ENCODE assay signal across 20 mouse cellular contexts in genomic region chr5:126007871-126008270, GRCm38 (mm10).
A peak's percentile ranks its signal among the peaks of the same experiment; 100 is the strongest.
DNase-seq lines count a peak whose midpoint lies in the region; ATAC-seq and TF ChIP-seq lines count a peak whose summit lies in the region.
"Had no signal": no experiment of that assay in that cellular context is flagged by ENCODE, and none has a peak within 500 bp of the region (broad histone marks: within the 10 kb centered on the region; RNA-seq: fewer than 3 reads in every experiment).

No protein-coding gene starts in this region.

- H3K9me3 ChIP-seq in neural tube, embryonic 13.5 days: no peaks in the 10 kb centered on the region
- H3K9me3 ChIP-seq in neural tube, embryonic 15.5 days (replicated peaks): no peaks in the 10 kb centered on the region
- H3K9me3 ChIP-seq: embryonic facial prominence, embryonic 12.5 days; forebrain, embryonic 12.5 days; hindbrain, embryonic 10.5 days had no signal

- no peak for TF ChIP-seq CTCF in heart, adult 2 months (IDR thresholded peaks at IDR 0.05)

- ATAC-seq in neural tube, embryonic 13.5 days (ENCODE audit: low read depth): no peak
- no peak for ATAC-seq in neural tube, embryonic 15.5 days (ENCODE audit: low FRiP score)
- ATAC-seq: hindbrain, embryonic 16.5 days had no signal

- H3K4me2 ChIP-seq in neural tube, embryonic 13.5 days: no peak overlapping the region
- no peak overlapping the region for H3K4me2 ChIP-seq in neural tube, embryonic 15.5 days
- H3K4me2 ChIP-seq: embryonic facial prominence, embryonic 12.5 days; forebrain, embryonic 12.5 days; heart, embryonic 12.5 days had no signal

- intact Hi-C loops in heart, adult 2 months (cut with DNase I): no loop called here

- TF ChIP-seq EP300 in heart, adult 2 months (IDR thresholded peaks at IDR 0.05; ENCODE audit: insufficient read depth, low read depth, low read length): no peak

- no peaks in the 10 kb centered on the region for H3K4me1 ChIP-seq in heart, adult 2 months (ENCODE audit: control insufficient read depth, insufficient read depth, low read length)
- H3K4me1 ChIP-seq in neural tube, embryonic 13.5 days (replicated peaks): peaks cover 4% of the 10 kb centered on the region; the same call in 1 of the 2 replicates
- H3K4me1 ChIP-seq in neural tube, embryonic 15.5 days: peaks cover 4% of the 10 kb centered on the region
- H3K4me1 ChIP-seq: embryonic facial prominence, embryonic 12.5 days; forebrain, embryonic 12.5 days; heart, embryonic 12.5 days; hindbrain, embryonic 10.5 days had no signal

- 69% methylated on average over 4 of the region's 4 CpGs for WGBS in heart, adult 2 months
- 66% methylated on average over 4 of the region's 4 CpGs for WGBS in neural tube, embryonic 13.5 days
- 62% methylated on average over 4 of the region's 4 CpGs for WGBS in neural tube, embryonic 15.5 days

- no peaks in the 10 kb centered on the region for H3K79me2 ChIP-seq in heart, adult 2 months (replicated peaks; ENCODE audit: control insufficient read depth, insufficient read depth, low read length)

- H3K4me3 ChIP-seq in heart, adult 2 months: no peak overlapping the region
- no peak overlapping the region for H3K4me3 ChIP-seq in neural tube, embryonic 13.5 days
- no peak overlapping the region for H3K4me3 ChIP-seq in neural tube, embryonic 15.5 days (replicated peaks)
- H3K4me3 ChIP-seq: embryonic facial prominence, embryonic 12.5 days; forebrain, embryonic 12.5 days; heart, embryonic 12.5 days; hindbrain, embryonic 10.5 days had no signal

- H3K27me3 ChIP-seq in heart, adult 2 months (ENCODE audit: control insufficient read depth, insufficient read depth, low read length): no peaks in the 10 kb centered on the region
- H3K27me3 ChIP-seq in neural tube, embryonic 13.5 days: no peaks in the 10 kb centered on the region
- no peaks in the 10 kb centered on the region for H3K27me3 ChIP-seq in neural tube, embryonic 15.5 days (replicated peaks)
- H3K27me3 ChIP-seq: embryonic facial prominence, embryonic 12.5 days; forebrain, embryonic 12.5 days; heart, embryonic 12.5 days had no signal

- H3K36me3 ChIP-seq in heart, adult 2 months (ENCODE audit: control insufficient read depth, insufficient read depth, low read length): no peaks in the 10 kb centered on the region
- no peaks in the 10 kb centered on the region for H3K36me3 ChIP-seq in neural tube, embryonic 13.5 days
- H3K36me3 ChIP-seq in neural tube, embryonic 15.5 days: no peaks in the 10 kb centered on the region
- H3K36me3 ChIP-seq: embryonic facial prominence, embryonic 12.5 days; forebrain, embryonic 12.5 days; heart, embryonic 12.5 days; hindbrain, embryonic 10.5 days had no signal

- no peak overlapping the region for H3K9ac ChIP-seq in heart, adult 2 months (ENCODE audit: low read depth, low read length)
- H3K9ac ChIP-seq in neural tube, embryonic 13.5 days: no peak overlapping the region
- no peak overlapping the region for H3K9ac ChIP-seq in neural tube, embryonic 15.5 days (replicated peaks)
- H3K9ac ChIP-seq: embryonic facial prominence, embryonic 12.5 days; forebrain, embryonic 12.5 days; heart, embryonic 12.5 days had no signal

- no peak overlapping the region for H3K27ac ChIP-seq in heart, adult 2 months
- peak overlapping the region; percentile 59; the same call in 1 of the 2 replicates for H3K27ac ChIP-seq in neural tube, embryonic 13.5 days (replicated peaks)
- no peak overlapping the region for H3K27ac ChIP-seq in neural tube, embryonic 15.5 days (replicated peaks)
- H3K27ac ChIP-seq: embryonic facial prominence, embryonic 12.5 days; forebrain, embryonic 12.5 days; hindbrain, embryonic 10.5 days had no signal

- DNase-seq in heart, adult 11 months: peak; percentile 2
- DNase-seq in heart, adult 2 months: no peak
- peak; percentile 13 for DNase-seq in layer of hippocampus, adult 9-11 months
- no peak for DNase-seq in layer of hippocampus, adult 8-10 months (ENCODE audit: low spot score in 2 of 2)
- DNase-seq in telencephalon, adult 2 months (ENCODE audit: low read depth, low spot score): peak; percentile 67
- no peak for DNase-seq in right cerebral cortex, postnatal 10 days (ENCODE audit: low spot score in 2 of 2)
- DNase-seq: adrenal gland, adult 8-10 months; adrenal gland, postnatal 36 days; cerebellum, adult 11 months; cerebellum, adult 8-10 months; cerebellum, postnatal 14 days; embryo, embryonic 11 days; gastrocnemius, postnatal 10 days had no signal

- no peak for TF ChIP-seq POLR2A in heart, adult 2 months (IDR thresholded peaks at IDR 0.05; ENCODE audit: insufficient read depth, low read depth, low read length)

Comparison
In these comparisons a context has a peak if more than half of its experiments do, and no peak if none do; other contexts are left out.
1. DNase-seq: peak in heart, adult 11 months (single experiment), layer of hippocampus, adult 9-11 months (single experiment) and telencephalon, adult 2 months (single experiment); none in heart, adult 2 months (0 of 2), layer of hippocampus, adult 8-10 months (0 of 2) and right cerebral cortex, postnatal 10 days (0 of 2).